Mouse (Mus musculus) heart, embryonic 14.5 days (tissue): ENCODE data around the gene Ttc7. TPM values are rescaled to one million over a fixed set of nuclear protein-coding genes. Genes with fewer than 3 reads are reported as not detected.

Experiments
- ATAC-seq: fragments of 200-750 bp; cut with Nextera tagmentation; 2 replicates; pipeline ENCODE4 v1.8.0; 2017; ENCODE audit warnings: low read depth, moderate TSS enrichment; ENCODE audit not compliant: insufficient number of reproducible peaks, insufficient read depth, low FRiP score
- H3K27ac ChIP-seq, 2 experiments: fragments of 200-500 bp in 1 of 2; fragments of 300-500 bp in 1 of 2; sonication (generic) in 1 of 2; replicated peaks in 1 of 2; 2 replicates each; pipeline ENCODE4 v1.5.1; 2012 to 2014; ENCODE audit warnings: low read depth in 2 of 2, low read length in 2 of 2, control low read depth in 1 of 2, mild to moderate bottlenecking in 1 of 2, mixed read lengths in 1 of 2; ENCODE audit not compliant: control insufficient read depth in 1 of 2, insufficient read depth in 1 of 2
- H3K27me3 ChIP-seq: fragments of 300-500 bp; sonication (generic); 2 replicates; pipeline ENCODE4 v1.6.1; 2014; ENCODE audit warnings: mild to moderate bottlenecking, low read length, control low read depth; ENCODE audit not compliant: control insufficient read depth, insufficient read depth
- H3K36me3 ChIP-seq: fragments of 300-500 bp; sonication (generic); 2 replicates; pipeline ENCODE4 v1.6.1; 2014; ENCODE audit warnings: mild to moderate bottlenecking, control low read depth, low read length, mixed read lengths; ENCODE audit not compliant: control insufficient read depth, insufficient read depth
- H3K4me1 ChIP-seq, 2 experiments: fragments of 200-500 bp in 1 of 2; fragments of 300-500 bp in 1 of 2; sonication (generic) in 1 of 2; 2 replicates each; pipeline ENCODE4 v1.6.1; 2012 to 2014; ENCODE audit warnings: low read length in 2 of 2, control low read depth in 1 of 2, mixed read lengths in 1 of 2; ENCODE audit not compliant: control insufficient read depth in 2 of 2, insufficient read depth in 2 of 2
- H3K4me2 ChIP-seq: fragments of 300-500 bp; sonication (generic); 2 replicates; pipeline ENCODE4 v1.6.1; 2014; ENCODE audit warnings: mild to moderate bottlenecking, low read length
- H3K4me3 ChIP-seq, 2 experiments: fragments of 200-500 bp in 1 of 2; fragments of 300-500 bp in 1 of 2; sonication (generic) in 1 of 2; 2 replicates each; pipeline ENCODE4 v1.5.1; 2012 to 2014; ENCODE audit warnings: low read length in 2 of 2, mild to moderate bottlenecking in 2 of 2, control low read depth in 1 of 2, low read depth in 1 of 2, moderate library complexity in 1 of 2; ENCODE audit not compliant: control insufficient read depth in 1 of 2, insufficient read depth in 1 of 2
- H3K9ac ChIP-seq: fragments of 300-500 bp; sonication (generic); 2 replicates; pipeline ENCODE4 v1.6.1; 2014; ENCODE audit warnings: mild to moderate bottlenecking, low read length
- H3K9me3 ChIP-seq: fragments of 300-500 bp; sonication (generic); 2 replicates; pipeline ENCODE4 v1.6.1; 2016; ENCODE audit warnings: low read length, control low read depth; ENCODE audit not compliant: control insufficient read depth
- WGBS: fragments of 180-500 bp; shearing (Covaris S2); extraction: QIAGEN DNeasy Blood & Tissue Kit; methylation state at CpG from one replicate; pipeline ENCODE4 v1.1.7; 2014; 5-methylcytosine and 5-hydroxymethylcytosine counted together
- polyA plus RNA-seq: library from polyadenylated mRNA; unstranded; fragments of >200 nt; fragmentation: Nextera tagmentation; extraction: Ambion mirVana; gene quantifications from 2 replicates; pipeline ENCODE4 v1.2.1, GENCODE M21; 2014

Ttc7 gene
- polyA plus RNA-seq, 1 experiment from 2014 or later: 2.5 TPM

DNA sequence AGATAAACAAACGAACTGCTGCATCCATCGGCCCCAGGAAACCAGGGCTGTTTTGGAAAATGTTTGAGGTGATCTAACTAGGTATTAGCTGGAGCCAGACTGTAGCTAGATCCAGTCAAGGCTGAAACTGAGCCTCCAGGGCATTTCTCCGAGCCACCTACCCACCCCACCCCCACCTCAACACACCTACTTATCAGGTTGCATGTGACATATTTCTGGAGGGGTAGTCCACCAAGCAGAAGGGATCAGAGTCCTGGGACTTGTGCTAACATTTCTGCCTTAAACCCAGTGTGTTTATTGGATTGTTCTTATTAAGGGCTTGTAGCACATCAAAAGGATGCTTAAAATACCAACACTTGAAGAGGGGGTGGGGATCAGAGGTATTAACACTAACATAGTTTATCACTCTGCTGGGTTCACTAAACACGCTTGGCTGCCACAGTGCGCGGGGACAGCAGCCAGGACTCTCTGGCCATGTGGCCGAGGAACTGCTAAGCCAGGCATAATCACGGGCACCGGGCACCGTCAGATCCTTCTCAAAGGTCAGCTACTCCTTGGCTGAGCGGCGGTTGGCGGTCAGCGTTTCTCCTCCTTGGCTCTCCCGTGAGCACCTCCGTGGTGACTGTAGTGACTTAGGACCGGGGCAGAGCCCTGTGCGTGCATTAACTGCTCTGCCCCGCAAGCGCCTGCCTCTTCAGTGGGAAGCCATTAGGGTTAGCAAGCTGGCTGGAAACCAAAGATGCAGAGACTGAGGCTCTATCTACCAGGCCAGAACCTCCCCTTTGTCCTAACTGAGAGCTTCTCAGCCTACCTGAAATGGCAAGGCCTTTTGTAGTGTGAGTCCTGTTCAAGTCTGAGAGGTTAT, 68.8 kb downstream of the Ttc7 start:
- WGBS: 11% methylated on average over 20 of the region's 20 CpGs
- Histone ChIP-seq H3K36me3 (no peaks in the 10 kb centered on the region), H3K4me2 (peak overlapping the region; percentile 47), H3K9ac (peak overlapping the region; percentile 39; the same call in 1 of the 2 replicates), H3K27ac (peak overlapping the region; percentile 80 to 81), H3K27me3 (no peaks in the 10 kb centered on the region), H3K4me1 (peaks cover 31 to 36% of the 10 kb centered on the region in 2 experiments), H3K9me3 (no peaks in the 10 kb centered on the region), H3K4me3 (0 out of 4 replicates have a peak overlapping the region, but pooled peaks of 1 of the 2 experiments have one; percentile 2)
- peak; percentile 33 for ATAC-seq

GRCm38 (mm10) chr17:87352106-87352897, 69.6 kb downstream of the Ttc7 start:
- peak overlapping the region; percentile 80 to 81 for H3K27ac ChIP-seq

DNA sequence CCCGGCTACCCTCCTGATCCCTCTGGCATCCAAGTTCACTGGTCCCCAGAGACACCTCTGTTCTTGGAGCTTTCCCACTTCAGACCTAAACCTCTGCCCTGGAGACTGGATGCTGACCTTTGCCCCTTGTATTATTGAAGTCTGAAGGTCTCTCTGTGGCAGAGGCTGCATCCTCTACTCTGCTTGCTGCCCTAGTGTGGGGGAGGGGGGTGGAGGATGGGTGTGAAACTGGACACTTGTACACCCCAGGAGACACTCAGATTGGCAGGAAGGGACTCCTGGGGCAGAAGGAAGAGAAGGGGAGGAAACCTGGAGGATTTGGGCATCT, 70.2 kb downstream of the Ttc7 start:
- Histone ChIP-seq H3K4me1 (peaks cover 31 to 36% of the 10 kb centered on the region in 2 experiments), H3K27ac (no peak overlapping the region), H3K36me3 (no peaks in the 10 kb centered on the region), H3K27me3 (no peaks in the 10 kb centered on the region), H3K9ac (no peak overlapping the region), H3K4me3 (no peak overlapping the region), H3K9me3 (no peaks in the 10 kb centered on the region), H3K4me2 (no peak overlapping the region)
- WGBS: 57% methylated on average over 1 of the region's 1 CpGs
- ATAC-seq: no peak

More at GRCm38 (mm10) chr17:87352106-87352897, 69.6 kb downstream of the Ttc7 start:
- Histone ChIP-seq H3K27me3 (no peaks in the 10 kb centered on the region), H3K9ac (peak overlapping the region; percentile 39; the same call in 1 of the 2 replicates), H3K4me3 (0 out of 4 replicates have a peak overlapping the region, but pooled peaks of 1 of the 2 experiments have one; percentile 2), H3K36me3 (no peaks in the 10 kb centered on the region), H3K4me2 (peak overlapping the region; percentile 47), H3K4me1 (peaks cover 31 to 36% of the 10 kb centered on the region in 2 experiments), H3K9me3 (no peaks in the 10 kb centered on the region)
- no peak for ATAC-seq
- WGBS: 52% methylated on average over 16 of the region's 16 CpGs

DNA sequence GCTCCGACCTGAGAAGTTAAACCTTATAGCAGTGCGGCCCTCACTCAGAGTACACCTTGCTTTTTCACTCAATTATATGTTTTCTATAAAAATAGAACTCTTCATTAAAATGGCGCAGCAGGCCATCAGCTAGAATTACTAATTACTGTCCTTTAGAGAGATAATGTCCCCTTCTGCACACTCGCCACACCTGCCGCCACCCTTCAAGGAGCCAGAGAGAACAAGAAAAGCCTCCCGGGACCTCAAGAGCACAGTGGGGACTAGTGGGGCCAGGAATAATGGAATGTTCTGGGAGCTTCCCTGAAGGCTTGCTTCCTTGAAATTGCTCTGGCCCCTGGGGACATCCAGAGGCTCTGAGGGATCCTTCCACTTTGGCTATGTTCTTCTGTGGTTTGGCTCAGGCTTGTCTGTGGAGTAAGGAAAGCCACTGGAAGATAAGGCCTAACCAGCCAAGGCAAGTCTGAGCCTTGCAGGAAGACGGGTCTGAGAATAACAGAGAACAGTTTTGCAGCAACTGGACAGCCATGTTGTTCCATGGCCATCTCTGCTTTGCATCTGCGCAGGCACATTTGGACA, 71.1 kb downstream of the Ttc7 start:
- Histone ChIP-seq H3K36me3 (no peaks in the 10 kb centered on the region), H3K4me3 (no peak overlapping the region), H3K4me2 (no peak overlapping the region), H3K9ac (no peak overlapping the region), H3K27me3 (no peaks in the 10 kb centered on the region), H3K27ac (no peak overlapping the region), H3K4me1 (peaks cover 31 to 33% of the 10 kb centered on the region in 2 experiments), H3K9me3 (no peaks in the 10 kb centered on the region)
- 92% methylated on average over 8 of the region's 8 CpGs for WGBS
- ATAC-seq: no peak

- Histone ChIP-seq H3K4me1 (peaks cover 26 to 31% of the 10 kb centered on the region in 2 experiments), H3K36me3 (no peaks in the 10 kb centered on the region), H3K9ac (no peak overlapping the region), H3K27ac (no peak overlapping the region), H3K27me3 (no peaks in the 10 kb centered on the region), H3K9me3 (no peaks in the 10 kb centered on the region), H3K4me2 (no peak overlapping the region), H3K4me3 (no peak overlapping the region)
- WGBS: 36% methylated on average over 8 of the region's 8 CpGs
- no peak for ATAC-seq
Observed at GRCm38 (mm10) chr17:87355456-87355855, 72.8 kb downstream of the Ttc7 start.

DNA sequence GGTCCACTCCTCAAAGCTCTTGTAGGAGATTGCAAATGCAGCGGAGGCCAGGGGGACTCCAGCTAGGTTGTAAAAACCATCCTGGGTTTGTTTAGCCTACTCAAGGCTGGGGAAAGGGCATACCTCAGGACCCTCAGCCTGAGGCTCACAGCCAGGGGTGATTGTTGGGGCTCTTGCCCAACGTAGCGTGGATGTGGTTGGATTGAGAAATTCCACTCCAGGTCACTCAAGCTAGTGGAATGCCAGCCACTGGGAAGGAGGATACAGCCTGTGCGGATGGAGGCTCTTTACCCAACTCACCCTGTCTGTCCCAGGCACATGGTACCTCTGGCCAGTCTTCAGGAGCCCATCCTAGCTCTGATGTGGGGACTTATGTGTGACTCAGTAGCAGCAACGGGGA, 73.6 kb downstream of the Ttc7 start:
- Histone ChIP-seq H3K9ac (no peak overlapping the region), H3K27ac (no peak overlapping the region), H3K4me1 (peaks cover 19 to 23% of the 10 kb centered on the region in 2 experiments), H3K27me3 (no peaks in the 10 kb centered on the region), H3K4me2 (no peak overlapping the region), H3K4me3 (no peak overlapping the region), H3K36me3 (no peaks in the 10 kb centered on the region), H3K9me3 (no peaks in the 10 kb centered on the region)
- 91% methylated on average over 5 of the region's 5 CpGs for WGBS
- no peak for ATAC-seq

DNA sequence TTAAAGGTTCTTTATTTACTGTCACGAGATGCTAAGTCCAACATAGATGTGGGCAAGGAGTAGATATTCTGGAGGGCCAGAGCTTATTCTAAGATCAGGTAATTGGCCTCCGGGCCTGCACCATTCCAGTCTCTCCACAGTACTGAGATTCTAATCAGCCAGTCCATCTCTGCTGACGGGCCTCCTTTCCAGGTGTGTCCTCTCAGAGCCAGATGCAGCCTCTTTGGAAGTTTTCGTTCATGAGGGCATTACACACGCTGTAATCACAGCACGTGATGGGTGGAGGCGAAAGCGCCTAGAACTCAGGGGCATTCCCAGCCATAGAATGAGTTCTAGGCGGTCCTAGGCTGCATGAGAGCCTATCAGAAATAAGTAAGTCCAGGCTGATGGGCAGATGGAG, 74.8 kb downstream of the Ttc7 start:
- no peaks in the 10 kb centered on the region for H3K27me3 ChIP-seq
- peaks cover 9 to 10% of the 10 kb centered on the region in 2 experiments for H3K4me1 ChIP-seq
- no peak overlapping the region for H3K4me3 ChIP-seq
- no peak overlapping the region for H3K27ac ChIP-seq
- H3K4me2 ChIP-seq: no peak overlapping the region
- H3K9ac ChIP-seq: no peak overlapping the region
- 0 out of 2 replicates have a peak, but pooled peaks have one; percentile 4 for ATAC-seq
- H3K9me3 ChIP-seq: no peaks in the 10 kb centered on the region
- no peaks in the 10 kb centered on the region for H3K36me3 ChIP-seq
- 82% methylated on average over 9 of the region's 9 CpGs for WGBS
